Mouse (Mus musculus): ENCODE results near the gene Glul.
"Not testable (repeated sequence)": the region's sequence is repeated elsewhere in the genome, so short reads cannot be mapped to it uniquely, and the experiment has no call there.

GRCm38 (mm10) chr1:153852696-153853095, 47.0 kb upstream of the Glul start:
- not testable (repeated sequence) for TF ChIP-seq CTCF, EP300 (IDR thresholded peaks at IDR 0.05; ENCODE audit: low read depth)
